Mouse (Mus musculus) forebrain, postnatal 0 days (tissue): Measurements from ENCODE around the gene Cryba1. TPM values are rescaled to one million over a fixed set of nuclear protein-coding genes. Genes with fewer than 3 reads are reported as not detected.

Experiments used
- ATAC-seq: fragments of 200-750 bp; cut with Nextera tagmentation; 2 replicates; pipeline ENCODE4 v1.8.0; 2017; ENCODE audit warnings: mild to moderate bottlenecking, moderate library complexity
- DNase-seq: peaks from one replicate; pipeline ENCODE4 v3.0.0-alpha.2; 2015
- H3K27ac ChIP-seq: fragments of 300-500 bp; sonication (generic); 2 replicates; pipeline ENCODE4 v1.5.1; 2014; ENCODE audit warnings: low read depth, mild to moderate bottlenecking, antibody characterized with exemption, low read length, moderate library complexity, mixed read lengths
- H3K27me3 ChIP-seq: fragments of 300-500 bp; sonication (generic); 2 replicates; pipeline ENCODE4 v1.6.1; 2014; ENCODE audit warnings: mild to moderate bottlenecking, low read length, mixed read lengths; ENCODE audit not compliant: insufficient read depth
- H3K36me3 ChIP-seq: fragments of 300-500 bp; sonication (generic); 2 replicates; pipeline ENCODE4 v1.6.1; 2014; ENCODE audit warnings: mild to moderate bottlenecking, moderate library complexity; ENCODE audit not compliant: insufficient read depth
- H3K4me1 ChIP-seq: fragments of 300-500 bp; sonication (generic); 2 replicates; pipeline ENCODE4 v1.6.1; 2014; ENCODE audit warnings: antibody characterized with exemption; ENCODE audit not compliant: insufficient read depth
- H3K4me2 ChIP-seq: fragments of 300-500 bp; sonication (generic); 2 replicates; pipeline ENCODE4 v1.6.1; 2014; ENCODE audit warnings: low read depth, mild to moderate bottlenecking, moderate library complexity
- H3K4me3 ChIP-seq: fragments of 300-500 bp; sonication (generic); 2 replicates; pipeline ENCODE4 v1.5.1; 2014; ENCODE audit warnings: low read depth, low read length, mixed read lengths
- H3K9ac ChIP-seq: fragments of 300-500 bp; sonication (generic); 2 replicates; pipeline ENCODE4 v1.6.1; 2014; ENCODE audit warnings: mild to moderate bottlenecking
- H3K9me3 ChIP-seq: fragments of 300-500 bp; sonication (generic); 2 replicates; pipeline ENCODE4 v1.6.1; 2016; ENCODE audit warnings: low read length
- CTCF ChIP-seq: sonication (generic); IDR thresholded peaks from 2 replicates; pipeline ENCODE4 v1.5.1; 2016; ENCODE audit warnings: antibody characterized with exemption, control low read depth, low read depth
- WGBS: fragments of 180-500 bp; shearing (Covaris S2); extraction: QIAGEN DNeasy Blood & Tissue Kit; methylation state at CpG from one replicate; pipeline ENCODE4 v1.1.7; 2014; 5-methylcytosine and 5-hydroxymethylcytosine counted together
- polyA plus RNA-seq: library from polyadenylated mRNA; unstranded; fragments of >200 nt; fragmentation: Nextera tagmentation; extraction: Ambion mirVana; gene quantifications from 2 replicates; pipeline ENCODE4 v1.2.1, GENCODE M21; 2015
- total RNA-seq: library from RNA; depleted of rRNA; stranded (reverse); fragments of >200 nt; gene quantifications from 2 replicates; pipeline ENCODE4 v1.2.3, GENCODE M21; 2014

Gene Cryba1
- total and polyA plus RNA-seq, 2 experiments from 2014 or later = 0.41 to 0.95 TPM

DNA sequence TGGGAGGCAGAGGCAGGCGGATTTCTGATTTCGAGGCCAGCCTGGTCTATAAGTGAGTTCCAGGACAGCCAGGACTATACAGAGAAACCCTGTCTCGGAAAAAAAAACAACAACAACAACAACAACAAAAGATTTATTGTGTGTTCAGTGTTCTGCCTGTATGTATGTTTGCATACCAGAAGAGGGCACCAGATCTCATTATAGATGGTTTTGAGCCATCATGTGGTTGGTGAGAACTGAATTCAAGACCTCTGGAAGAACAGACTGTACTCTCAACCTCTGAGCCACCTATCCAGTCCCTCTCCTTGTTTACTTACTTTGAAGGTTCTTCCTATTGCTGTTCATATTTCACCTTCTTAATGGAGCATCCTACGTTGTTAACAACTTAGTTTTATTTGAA, 3.7 kb downstream of the Cryba1 start:
- 0 out of 2 replicates have a peak, but pooled peaks cover 3% of the 10 kb centered on the region for H3K4me1 ChIP-seq
- no peaks in the 10 kb centered on the region for H3K36me3 ChIP-seq
- TF ChIP-seq CTCF = peak; percentile 12; the same call in 1 of the 2 replicates
- H3K27ac ChIP-seq = no peak overlapping the region
- ATAC-seq (no peak), DNase-seq (no peak)
- 90% methylated on average over 4 of the region's 4 CpGs for WGBS
- H3K4me2 ChIP-seq = no peak overlapping the region
- no peaks in the 10 kb centered on the region for H3K27me3 ChIP-seq
- no peak overlapping the region for H3K4me3 ChIP-seq
- no peak overlapping the region for H3K9ac ChIP-seq
- no peaks in the 10 kb centered on the region for H3K9me3 ChIP-seq

DNA sequence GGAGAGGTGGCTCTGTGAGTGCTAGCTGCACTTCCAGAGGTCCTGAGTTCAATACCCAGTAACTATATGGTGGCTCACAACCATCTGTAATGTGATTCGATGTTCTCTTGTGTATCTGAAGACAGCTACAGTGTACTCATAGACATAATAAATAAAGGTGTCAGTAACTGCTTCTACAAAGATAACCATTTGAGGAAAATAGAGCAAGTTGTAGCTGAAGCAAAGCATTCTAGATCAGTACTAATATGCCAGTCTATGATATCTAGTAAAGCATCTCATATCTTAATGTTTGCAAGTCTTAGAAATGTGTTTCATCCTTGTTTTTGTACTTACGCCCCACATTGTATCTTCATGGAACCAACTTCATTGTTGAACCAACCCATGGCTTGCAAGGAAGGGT, 6.0 kb downstream of the Cryba1 start:
- DNase-seq (no peak), ATAC-seq (no peak)
- 99% methylated on average over 2 of the region's 2 CpGs for WGBS
- Histone ChIP-seq H3K4me1 (no peaks in the 10 kb centered on the region), H3K9ac (no peak overlapping the region), H3K9me3 (no peaks in the 10 kb centered on the region), H3K27ac (no peak overlapping the region), H3K4me2 (no peak overlapping the region), H3K27me3 (no peaks in the 10 kb centered on the region), H3K4me3 (no peak overlapping the region), H3K36me3 (no peaks in the 10 kb centered on the region)
- no peak for TF ChIP-seq CTCF

DNA sequence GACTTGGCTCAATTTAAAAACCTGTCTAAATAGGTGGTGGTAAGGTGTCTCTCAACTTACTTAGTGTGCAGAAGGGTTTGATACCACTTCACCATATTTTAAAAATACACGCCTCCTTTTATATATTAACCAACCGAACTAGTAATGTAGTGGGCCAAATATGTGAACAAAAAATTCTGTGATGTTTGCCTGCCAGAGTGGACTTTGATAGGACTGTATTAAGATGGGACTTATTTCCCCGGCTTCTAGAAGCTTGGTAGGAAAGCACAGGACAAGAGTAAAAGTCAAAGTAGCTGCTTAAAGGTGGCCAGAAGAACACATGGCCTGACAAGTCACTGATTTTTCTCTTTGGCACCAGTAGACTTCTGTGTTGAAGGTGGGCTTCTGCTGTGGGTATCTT, 11.3 kb downstream of the Cryba1 start:
- H3K27me3 ChIP-seq = no peaks in the 10 kb centered on the region
- H3K9me3 ChIP-seq = no peaks in the 10 kb centered on the region
- TF ChIP-seq CTCF = no peak
- WGBS = 94% methylated on average over 3 of the region's 3 CpGs
- H3K4me3 ChIP-seq = no peak overlapping the region
- ATAC-seq = no peak
- no peaks in the 10 kb centered on the region for H3K36me3 ChIP-seq
- no peaks in the 10 kb centered on the region for H3K4me1 ChIP-seq
- H3K4me2 ChIP-seq = no peak overlapping the region
- no peak overlapping the region for H3K9ac ChIP-seq
- H3K27ac ChIP-seq = no peak overlapping the region
- no peak for DNase-seq

DNA sequence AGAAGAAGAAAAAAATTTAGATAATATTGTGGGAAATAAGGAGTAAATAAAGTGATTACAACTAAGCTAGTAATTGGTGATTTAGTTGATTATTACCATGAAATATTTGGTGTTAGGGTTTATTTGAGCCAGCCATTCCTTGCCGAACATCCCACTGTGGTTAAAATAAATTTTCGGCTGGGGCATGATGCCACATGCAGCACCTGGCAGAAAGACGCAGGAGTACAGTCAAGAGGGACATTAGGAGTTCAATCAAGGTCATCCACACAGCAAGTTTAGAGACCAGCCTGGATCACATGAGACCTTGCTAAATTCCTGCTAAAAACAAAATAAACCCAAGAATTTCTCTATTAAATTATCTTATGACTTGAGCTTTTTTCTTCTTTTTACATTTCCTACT, 16.0 kb downstream of the Cryba1 start:
- no peaks in the 10 kb centered on the region for H3K27me3 ChIP-seq
- ATAC-seq (no peak), DNase-seq (no peak)
- 77% methylated on average over 3 of the region's 3 CpGs for WGBS
- no peaks in the 10 kb centered on the region for H3K9me3 ChIP-seq
- H3K4me3 ChIP-seq = no peak overlapping the region
- no peaks in the 10 kb centered on the region for H3K4me1 ChIP-seq
- no peak overlapping the region for H3K4me2 ChIP-seq
- H3K9ac ChIP-seq = no peak overlapping the region
- H3K27ac ChIP-seq = no peak overlapping the region
- no peak for TF ChIP-seq CTCF
- H3K36me3 ChIP-seq = no peaks in the 10 kb centered on the region

DNA sequence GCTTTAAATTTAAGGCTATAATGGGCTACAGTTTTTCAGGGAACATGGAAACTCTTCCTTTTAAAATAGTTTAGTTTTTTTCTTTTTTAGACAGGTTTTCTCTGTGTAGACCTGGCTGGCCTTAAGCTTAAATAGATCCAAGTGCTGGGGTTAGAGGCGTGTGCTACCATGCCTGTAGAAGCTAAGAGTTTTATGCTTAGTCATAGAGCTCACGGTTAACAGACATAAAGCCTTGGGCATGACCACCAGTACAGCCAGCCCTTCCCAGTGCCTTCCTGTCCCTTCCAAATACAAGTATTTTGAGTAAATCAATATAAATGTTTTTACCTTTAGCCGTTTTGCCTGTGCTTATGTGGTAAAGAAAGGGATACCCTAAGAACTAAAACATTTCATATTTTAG, 19.2 kb downstream of the Cryba1 start:
- 92% methylated on average over 3 of the region's 3 CpGs for WGBS
- no peak for TF ChIP-seq CTCF

DNA sequence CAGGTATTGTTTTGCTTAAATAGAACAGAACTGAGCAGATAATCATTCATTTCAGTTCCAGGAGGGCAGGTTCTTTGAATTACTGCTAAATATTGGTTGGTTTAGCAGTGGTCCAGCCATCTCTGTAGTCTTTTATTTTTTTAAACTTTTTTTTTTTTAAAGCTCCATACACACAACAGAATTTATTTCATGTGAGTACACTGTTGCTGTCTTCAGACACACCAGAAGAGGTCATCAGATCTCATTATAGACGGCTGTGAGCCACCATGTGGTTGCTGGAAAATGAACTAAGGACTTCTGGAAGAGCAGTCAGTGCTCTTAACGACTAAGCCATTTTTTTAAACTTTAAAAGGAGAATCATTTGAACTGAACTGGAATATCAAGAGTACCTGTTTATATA, 27.9 kb downstream of the Cryba1 start:
- no peak for TF ChIP-seq CTCF
- 51% methylated on average over 2 of the region's 2 CpGs for WGBS
- peaks cover 22% of the 10 kb centered on the region for H3K36me3 ChIP-seq
- H3K9ac ChIP-seq = no peak overlapping the region
- 0 out of 2 replicates have a peak, but pooled peaks cover 3% of the 10 kb centered on the region for H3K9me3 ChIP-seq
- no peak overlapping the region for H3K4me2 ChIP-seq
- no peak for ATAC-seq
- no peaks in the 10 kb centered on the region for H3K4me1 ChIP-seq
- no peak for DNase-seq
- no peaks in the 10 kb centered on the region for H3K27me3 ChIP-seq
- H3K4me3 ChIP-seq = no peak overlapping the region
- no peak overlapping the region for H3K27ac ChIP-seq

More for the DNA sequence above, 19.2 kb downstream of the Cryba1 start:
- H3K4me1 ChIP-seq = no peaks in the 10 kb centered on the region
- no peak overlapping the region for H3K4me2 ChIP-seq
- no peak overlapping the region for H3K27ac ChIP-seq
- no peaks in the 10 kb centered on the region for H3K36me3 ChIP-seq
- no peaks in the 10 kb centered on the region for H3K27me3 ChIP-seq
- H3K9me3 ChIP-seq = no peaks in the 10 kb centered on the region
- no peak overlapping the region for H3K9ac ChIP-seq
- ATAC-seq = no peak
- no peak for DNase-seq
- H3K4me3 ChIP-seq = no peak overlapping the region

DNA sequence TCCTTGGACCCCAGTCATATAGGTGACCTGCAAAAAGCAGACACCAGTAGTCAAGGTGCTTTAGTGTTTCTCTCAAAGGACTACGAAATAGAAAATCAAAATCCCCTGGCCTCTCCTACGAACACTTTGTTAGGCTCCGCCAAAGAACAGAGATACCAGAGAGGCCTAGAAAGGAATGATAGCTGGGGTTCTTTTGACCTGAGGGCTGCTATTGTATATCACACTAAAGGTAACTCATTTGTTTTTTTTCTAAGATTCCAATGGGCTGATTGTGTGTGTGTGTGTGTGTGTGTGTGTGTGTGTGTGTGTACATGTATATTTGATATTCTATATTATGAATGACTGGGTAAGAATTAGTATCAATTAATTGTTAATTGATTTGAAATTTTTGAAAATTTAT, 32.1 kb downstream of the Cryba1 start:
- H3K27me3 ChIP-seq = no peaks in the 10 kb centered on the region
- H3K4me1 ChIP-seq = 0 out of 2 replicates have a peak, but pooled peaks cover 6% of the 10 kb centered on the region
- H3K4me2 ChIP-seq = no peak overlapping the region
- H3K9ac ChIP-seq = no peak overlapping the region
- WGBS = 91% methylated on average over 3 of the region's 3 CpGs
- no peak overlapping the region for H3K27ac ChIP-seq
- peaks cover 33% of the 10 kb centered on the region for H3K36me3 ChIP-seq
- H3K9me3 ChIP-seq = 0 out of 2 replicates have a peak, but pooled peaks cover 3% of the 10 kb centered on the region
- DNase-seq (no peak), ATAC-seq (no peak)
- no peak overlapping the region for H3K4me3 ChIP-seq
- TF ChIP-seq CTCF = no peak
